Mouse (Mus musculus) layer of hippocampus, adult 9-10 months (tissue): Measurements from ENCODE around the gene Sit1.
A peak's percentile ranks its signal among the peaks of the same experiment; 100 is the strongest.
"Not testable (repeated sequence)": the region's sequence is repeated elsewhere in the genome, so short reads cannot be mapped to it uniquely, and the experiment has no call there.

Experiments used
- DNase-seq: peaks from one replicate; pipeline ENCODE4 v3.0.0; 2022; ENCODE audit warnings: low spot score

Gene Sit1

DNA sequence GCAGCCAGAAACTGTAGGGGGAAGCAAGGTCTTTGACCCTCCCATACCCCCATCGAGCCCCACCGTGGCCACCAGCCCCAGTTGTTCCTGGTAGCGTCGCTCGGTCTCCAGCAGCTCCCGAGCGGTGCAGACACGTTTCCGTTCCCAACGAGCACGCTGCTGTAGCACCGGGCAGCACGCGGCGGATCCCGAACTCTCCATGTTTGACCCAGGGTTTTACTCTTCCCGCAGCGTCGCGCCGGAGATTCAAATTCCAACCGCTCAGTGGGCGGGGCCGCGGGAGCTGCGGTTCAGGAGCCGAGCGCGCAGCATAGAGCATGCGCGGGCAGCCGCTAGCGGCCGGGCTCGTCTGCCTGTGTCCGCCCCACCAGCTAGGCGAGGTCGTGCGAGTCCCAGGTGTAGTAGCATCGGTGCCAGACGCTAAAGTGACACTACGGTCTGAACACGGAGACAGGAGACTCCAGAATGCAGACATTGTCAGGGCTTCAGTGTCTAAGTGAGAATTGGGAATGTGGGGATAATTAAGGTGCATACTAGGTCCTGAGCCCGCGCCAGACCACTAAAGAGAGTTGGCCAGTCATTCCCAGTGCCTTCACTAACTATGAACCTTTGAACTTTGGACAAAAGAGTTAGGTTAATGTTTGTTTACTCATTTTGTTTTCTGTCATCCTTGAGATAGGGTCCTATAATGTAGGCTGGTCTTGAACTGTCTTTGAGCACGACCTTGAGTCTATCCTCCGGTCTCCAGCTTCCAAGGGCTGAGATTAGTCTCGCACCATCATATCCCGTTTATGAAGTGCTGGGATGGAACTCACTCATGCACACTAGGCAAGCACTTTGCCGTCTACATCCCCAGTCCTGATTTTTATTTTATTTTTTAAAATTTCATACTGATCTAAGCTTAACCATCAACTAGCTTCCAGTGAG lies 16.1 kb upstream of the Sit1 start, which contains the start of gene Arhgef39:
Gene Arhgef39 (minus strand): TSS at position 289 of the 927 bp plus-strand sequence.
- no peak for DNase-seq

DNA sequence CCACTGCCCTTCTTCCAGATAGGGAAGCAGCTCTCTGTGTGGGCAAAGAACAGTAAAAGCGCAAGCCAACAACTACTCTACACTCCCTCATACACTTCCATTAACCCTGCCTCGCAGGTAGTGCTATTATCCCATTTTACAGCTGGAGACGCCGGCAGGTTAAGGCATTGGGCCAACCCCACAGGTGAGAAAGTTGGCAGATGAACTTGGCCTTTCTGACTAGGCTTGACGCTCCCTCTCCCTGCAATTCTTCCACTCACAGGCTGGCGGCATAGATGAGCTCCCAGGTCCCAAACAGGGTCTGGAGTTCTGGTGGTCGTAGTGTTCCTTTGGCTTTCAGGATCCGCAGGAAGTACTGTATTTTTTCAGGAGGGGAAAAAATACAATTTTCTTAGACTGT lies 15.4 kb upstream of the Sit1 start:
- DNase-seq, result no peak

DNA sequence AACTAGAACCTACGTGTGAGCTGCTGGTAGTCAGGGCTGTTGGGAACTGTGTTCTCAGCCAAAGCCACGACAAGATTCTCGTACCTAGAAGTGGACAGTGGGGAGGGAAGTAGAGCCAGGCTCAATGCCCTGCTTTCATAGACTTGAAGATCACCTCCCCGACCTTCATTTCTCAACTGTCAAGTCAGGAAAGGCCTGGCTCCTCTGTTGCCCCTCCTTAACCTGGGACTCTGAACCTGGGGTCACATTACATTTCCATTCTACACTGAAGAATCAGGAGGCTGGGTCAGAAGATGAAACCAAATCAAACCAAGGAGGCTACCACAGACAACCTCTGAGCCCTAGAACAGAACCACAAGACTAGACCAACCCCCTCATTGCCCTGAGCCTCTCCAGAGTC lies 14.4 kb upstream of the Sit1 start:
- no peak for DNase-seq

DNA sequence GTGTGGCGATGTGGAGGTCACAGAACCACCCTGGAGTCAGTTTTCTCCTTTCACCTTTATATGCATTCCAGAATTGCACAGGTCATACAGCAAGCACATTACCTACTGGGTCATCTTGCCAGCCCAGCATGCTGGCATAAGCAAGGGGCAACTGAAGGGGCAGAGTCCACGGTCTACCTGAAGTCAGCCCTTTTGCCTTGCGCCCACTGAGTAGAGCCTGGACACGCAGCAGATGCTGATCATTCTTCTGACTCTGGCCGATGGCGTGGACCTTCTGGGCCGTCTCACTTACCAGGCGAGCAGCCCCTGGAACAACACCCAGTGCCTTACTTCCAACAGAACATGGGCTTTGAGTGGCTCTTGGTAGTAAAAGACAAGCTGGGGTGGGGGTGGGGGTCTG lies 13.9 kb upstream of the Sit1 start:
- no peak for DNase-seq

DNA sequence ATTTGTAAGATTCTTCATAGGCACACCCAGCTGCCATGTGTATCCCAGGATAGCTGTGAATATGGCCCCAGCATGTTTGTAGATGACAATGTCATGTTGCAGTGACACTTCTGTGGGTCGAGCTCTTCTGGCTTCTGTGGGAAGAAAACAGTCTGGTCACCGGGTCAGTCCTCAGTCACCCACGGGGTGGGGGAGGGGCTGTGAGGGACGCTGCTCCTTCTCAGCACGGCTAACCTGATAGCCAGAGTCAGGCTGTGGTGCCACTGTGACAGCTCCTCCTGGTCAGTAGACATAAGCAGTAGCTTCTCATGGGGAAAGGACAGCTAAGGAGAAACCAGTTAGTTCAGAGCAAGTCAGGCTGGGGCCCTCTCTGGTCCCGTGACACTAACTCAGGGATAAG lies 13.1 kb upstream of the Sit1 start:
- no peak for DNase-seq

DNA sequence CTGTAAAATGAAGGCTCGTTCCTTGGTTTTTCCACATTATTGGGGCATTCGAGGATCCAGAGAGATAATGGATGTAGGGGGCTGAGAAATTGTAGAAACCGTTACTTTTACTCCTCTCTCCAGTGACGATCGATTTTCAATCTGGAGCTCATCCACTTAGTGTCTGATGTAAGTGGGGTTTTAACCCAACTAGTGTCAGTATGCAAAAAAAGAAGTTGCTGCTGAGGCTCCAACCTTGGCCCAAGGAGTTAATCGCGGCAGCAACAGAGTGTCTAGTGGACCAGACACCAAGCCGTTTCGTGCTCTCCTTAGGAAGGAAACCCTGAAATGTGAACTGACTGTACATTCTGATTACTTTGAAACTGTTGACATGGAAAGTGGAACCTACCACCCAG lies 10.3 kb upstream of the Sit1 start:
- no peak for DNase-seq

DNA sequence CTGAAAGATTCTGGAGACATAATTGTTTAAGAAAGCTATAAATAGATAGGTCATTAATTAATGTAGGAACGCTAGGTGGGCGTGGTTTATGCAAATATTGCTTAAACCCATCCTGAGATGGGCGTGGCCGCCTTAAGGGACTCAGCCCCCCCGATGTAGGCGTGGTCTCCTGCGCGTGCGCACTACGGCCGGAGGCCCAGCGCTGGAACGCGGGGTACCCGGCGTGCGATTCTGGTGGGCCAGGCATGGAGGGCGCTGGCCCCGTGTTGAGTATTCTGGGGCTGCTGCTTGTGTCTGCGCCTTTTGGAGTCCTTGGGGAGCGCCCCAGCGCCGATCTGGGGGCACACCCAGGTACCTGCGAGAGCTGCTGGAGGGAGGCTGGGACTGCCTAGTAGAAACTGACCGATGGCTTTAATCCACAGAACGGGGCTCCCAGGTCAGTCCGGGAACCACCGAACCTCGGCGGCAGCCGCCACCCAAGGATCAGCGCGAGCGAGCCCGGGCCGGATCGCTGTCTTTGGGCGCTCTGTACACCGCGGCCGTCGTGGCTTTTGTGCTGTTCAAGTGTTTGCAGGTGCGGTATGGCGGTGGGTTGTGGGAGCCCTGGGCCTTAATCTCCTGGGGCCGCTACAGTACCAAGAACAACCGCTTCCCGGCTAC lies 9.8 kb upstream of the Sit1 start:
- peak; percentile 92 for DNase-seq

DNA sequence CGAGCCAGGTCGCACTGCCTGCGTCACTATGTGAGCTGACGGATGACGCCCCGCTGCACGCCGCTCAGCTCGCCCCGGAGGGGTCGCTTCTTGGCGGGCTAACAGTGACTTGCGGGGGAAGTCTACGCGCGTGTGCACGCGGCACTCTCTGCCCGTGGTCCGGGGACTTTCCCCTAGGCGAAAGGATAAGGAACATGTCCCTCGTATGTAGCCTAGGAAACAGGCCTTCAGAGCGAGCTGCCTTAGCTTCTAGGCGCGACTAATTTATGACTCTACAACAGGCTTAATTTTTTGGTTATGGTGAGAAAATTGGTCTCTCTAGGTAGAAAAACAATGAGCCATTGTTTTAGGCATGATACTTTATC lies 9.3 kb upstream of the Sit1 start, which contains the start of gene Ccdc107:
Gene Ccdc107 (plus strand): TSS at position 80 of the 365 bp plus-strand sequence.
- DNase-seq, result peak; percentile 87

DNA sequence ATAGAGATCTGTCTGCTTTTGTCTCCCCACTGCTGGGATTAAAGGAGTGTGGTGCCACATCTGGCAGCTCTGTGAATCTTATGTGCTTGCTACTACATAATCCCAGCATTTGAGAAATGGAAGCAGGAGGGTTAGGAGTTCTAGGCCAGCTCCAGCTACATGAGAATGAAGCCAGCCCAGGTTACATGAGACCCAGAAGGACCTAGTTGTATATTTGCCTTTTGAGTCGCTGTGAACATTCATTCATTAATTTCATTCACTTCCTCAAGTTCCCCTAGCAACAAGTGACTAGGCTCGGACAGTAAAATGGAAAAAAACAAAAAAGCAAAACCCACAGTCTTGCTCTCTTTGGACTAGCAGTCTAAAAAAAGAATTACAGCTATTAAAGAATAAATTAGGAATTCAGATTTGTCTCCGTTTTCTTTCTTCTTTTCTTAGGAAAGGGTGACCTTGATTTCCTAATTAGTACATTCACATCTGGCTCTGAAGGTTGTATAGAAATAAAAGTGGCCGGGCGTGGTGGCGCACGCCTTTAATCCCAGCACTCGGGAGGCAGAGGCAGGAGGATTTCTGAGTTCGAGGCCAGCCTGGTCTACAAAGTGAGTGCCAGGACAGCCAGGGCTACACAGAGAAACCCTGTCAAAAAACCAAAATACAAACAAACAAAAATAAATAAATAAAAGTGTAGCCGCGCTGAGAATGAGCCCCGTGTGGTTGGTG lies 8.7 kb upstream of the Sit1 start:
- no peak for DNase-seq

DNA sequence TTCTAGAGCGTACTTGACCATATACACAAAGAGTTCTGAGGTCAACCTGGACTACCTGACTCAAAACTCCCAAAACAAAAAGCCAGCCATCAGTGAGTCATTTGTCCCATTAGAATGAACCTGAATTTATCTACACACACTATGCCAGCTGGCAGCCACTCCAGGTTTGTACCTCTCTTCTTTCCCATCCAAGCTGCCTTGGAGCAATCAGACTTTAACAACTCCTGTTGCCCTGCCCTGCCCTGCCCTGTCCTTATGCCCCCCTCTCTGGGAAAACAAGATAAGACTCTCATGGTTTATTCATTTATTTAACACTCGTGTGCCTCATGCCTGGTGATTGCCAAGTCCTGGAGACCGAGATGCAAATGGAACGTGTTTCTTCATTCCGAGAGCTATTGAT lies 7.3 kb upstream of the Sit1 start:
- DNase-seq, result no peak

DNA sequence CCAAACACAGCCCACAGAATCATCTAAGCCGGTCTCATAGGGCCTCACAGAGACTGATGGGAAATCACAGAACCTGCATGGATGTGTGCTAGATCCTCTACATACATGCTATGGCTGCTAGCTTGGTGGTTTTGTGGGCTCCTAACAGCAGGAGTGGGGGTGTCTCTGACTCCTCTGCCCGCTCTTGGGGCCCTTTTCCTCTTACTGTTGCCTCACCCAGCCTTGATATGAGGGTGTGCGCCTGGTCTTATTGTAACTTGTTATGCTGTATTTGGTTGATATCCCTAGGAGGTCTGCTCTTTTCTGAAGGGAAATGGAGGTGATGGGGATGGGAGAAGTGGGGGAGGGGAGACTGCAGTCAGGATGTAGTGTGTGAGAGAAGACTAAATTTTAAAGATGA lies 6.1 kb upstream of the Sit1 start:
- DNase-seq, result no peak

DNA sequence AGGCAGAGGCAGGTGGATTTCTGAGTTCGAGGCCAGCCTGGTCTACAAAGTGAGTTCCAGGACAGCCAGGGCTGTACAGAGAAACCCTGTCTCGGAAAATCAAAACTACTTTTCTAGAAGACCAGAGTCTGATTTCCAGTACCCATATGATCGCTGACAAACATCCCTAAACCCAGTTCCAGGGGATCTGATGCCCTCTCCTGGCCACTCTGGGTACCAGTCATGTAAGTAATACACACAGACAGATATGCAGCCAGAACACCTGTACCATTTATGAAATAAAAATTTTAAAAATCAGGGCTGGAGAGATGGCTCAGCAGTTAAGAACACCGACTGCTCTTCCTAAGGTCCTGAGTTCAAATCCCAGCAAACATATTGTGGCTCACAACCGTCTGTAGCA lies 2.1 kb upstream of the Sit1 start:
- not testable (repeated sequence) for DNase-seq

DNA sequence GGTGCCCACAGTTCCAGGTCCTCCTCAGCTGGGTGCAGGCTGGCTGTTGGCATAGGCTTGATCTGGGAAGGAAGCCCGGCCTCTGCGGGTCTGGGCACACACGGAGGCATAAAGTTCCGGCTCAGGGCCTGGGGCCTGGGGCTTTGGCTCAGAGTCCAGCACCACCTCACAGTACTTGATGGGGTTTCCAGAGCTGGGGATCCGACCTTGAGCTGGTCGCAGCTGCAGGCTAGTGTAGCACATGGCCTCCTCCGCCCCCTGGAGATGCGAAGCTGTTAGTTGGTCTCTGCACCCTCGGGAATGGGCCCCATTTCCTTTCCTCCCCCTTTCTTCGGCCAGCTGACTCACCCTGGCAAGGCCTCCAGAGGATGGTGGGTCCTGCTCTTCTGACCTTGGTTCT lies 943 bp downstream of the Sit1 start:
- DNase-seq, result no peak

DNA sequence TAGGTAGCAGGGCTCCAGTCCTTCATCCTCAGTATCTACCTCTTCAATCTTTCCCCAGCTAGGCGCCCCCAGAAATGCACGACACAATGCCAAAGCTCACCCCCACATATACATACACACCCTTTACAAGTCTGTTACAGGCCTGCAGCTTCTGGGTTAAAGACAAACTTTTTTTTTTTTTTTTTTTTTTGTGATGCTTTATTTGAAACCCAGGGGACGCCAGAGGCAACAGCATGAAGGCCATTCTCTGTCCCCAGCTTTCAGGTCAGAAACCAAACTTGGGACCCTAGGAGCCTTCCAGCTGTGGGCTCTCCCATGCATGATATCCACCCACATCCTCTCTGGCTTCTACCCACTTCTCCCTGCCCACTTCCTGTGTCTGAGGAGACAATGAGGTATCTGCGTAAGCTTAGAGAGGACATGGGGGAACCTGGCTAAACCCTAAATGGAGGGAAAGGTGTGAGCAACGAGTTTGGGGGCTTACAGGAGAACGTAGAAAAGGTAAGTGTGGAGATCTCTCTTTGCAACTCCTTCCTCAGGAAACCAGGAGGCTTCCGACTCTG lies 1.6 kb downstream of the Sit1 start:
- DNase-seq, result no peak

DNA sequence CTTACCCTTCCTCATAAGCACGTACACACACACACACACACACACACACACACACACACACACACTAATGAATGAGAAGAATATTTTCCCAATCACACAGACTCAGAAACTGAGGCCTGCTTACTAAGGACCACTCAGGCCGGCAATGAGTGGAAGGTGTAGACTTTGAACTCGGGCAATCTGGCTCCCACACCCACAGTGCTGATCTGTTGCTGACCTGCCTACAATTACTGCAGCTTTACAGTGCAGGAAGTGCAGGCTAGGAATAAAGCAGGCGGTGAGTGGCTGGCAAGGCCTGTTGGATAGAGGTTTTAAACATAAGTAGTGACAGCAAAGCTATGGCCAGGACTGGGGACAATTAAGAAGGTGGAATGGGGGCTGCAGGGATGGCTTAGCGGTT lies 2.5 kb downstream of the Sit1 start:
- no peak for DNase-seq

DNA sequence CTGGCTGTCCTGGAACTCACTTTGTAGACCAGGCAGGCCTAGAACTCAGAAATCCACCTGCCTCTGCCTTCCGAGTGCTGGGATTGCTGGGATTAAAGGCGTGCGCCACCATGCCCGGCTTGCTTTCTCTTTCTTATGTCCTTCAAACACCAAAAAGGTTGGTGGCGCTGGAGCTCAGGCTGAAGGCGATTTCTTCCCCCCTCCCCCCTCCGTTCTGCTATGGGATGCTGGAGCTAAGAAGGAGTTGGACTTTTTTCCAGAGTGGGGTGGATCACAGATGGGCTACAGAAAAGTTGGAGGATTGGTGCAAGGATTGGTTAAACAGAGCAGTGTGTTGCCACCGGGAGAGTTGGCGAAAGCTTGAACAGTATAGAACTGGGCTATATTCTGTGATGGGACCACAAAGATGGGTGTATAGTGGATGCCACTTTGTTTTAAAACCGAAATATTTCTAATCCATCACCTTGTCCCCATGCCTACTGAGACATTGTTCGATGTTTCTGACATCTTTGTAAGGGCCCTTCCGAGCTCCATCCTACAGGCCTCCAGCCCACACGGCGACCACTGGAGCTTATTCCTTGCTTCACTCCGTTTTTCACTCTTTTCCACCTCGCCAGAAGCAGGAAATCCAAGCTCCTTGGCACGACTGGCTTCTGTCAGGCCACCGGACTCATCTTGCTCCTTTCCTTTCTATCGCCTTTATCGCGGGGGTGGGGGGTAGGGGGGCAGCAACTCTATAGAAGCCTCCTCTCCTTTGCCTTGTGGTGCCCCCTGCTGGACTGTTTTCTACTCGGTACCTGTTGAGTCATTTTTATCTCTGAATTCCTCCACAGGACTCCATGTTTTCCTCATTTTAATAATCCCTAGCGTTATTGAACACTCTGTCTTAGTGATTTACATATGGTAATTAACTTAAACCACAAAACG lies 4.4 kb downstream of the Sit1 start:
- DNase-seq, result no peak

DNA sequence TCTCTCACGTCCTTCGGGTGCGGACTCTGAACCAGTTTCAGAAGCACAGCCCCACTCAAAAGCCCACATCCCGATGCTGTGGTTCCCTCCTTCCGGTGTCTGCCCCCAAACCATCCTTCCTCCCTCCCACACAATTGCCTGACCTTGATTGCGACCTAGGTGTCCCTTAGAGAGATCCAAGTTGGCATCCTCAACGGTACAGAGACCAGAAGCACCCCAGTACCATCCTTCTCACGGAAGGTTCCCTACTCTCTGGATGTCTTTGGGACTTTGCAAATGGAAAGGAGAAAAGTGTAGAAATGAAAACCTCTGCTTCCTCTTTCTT lies 5.0 kb downstream of the Sit1 start:
- DNase-seq, result no peak

DNA sequence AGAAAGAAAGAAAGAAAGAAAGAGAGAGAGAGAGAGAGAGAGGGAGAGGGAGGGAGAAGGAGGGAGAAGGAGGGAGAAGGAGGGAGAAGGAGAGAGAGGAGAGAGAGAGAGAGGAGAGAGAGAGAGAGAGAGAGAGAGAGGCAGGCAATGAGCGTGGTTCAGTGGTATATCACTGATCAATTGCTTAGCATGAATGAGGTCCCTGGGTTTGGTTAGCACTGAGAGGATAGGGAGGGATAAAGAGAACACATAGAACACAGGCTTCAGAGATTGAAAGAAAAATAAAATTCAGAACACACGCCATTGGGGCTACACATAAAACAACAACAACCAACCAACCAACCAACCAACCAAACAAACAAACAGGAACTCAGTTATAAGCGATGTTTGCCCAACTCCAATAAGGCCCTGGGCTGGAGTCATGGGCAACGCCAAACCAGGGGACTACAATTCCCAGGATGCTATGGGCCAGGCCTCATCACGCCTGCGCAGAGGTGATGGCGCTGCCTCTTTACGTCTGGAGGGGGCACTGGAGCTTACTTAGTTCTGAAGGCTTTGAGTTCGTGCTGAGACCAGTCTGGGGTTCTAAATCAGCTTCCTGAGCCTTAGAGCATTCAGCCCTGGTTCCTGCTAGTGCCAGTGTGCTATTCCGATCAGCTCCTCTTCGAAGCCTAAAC lies 5.5 kb downstream of the Sit1 start:
- peak; percentile 81 for DNase-seq

DNA sequence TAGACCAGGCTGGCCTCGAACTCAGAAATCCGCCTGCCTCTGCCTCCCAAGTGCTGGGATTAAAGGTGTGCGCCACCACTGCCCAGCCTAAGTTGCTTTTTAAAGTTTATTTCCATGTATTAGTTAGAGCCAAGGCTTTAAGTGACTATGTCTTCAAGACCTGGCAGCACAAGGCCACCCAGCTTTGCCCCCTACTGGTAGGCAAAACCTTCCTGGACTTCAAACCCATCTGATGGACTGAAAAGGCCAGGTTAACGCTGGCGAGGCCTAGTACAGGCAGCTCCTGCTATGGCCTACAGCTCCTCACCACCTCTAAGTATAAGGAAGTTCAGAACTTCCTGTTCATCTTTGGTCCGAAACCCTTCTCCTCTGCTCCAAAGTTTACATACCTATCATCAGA lies 6.9 kb downstream of the Sit1 start:
- DNase-seq, result no peak

DNA sequence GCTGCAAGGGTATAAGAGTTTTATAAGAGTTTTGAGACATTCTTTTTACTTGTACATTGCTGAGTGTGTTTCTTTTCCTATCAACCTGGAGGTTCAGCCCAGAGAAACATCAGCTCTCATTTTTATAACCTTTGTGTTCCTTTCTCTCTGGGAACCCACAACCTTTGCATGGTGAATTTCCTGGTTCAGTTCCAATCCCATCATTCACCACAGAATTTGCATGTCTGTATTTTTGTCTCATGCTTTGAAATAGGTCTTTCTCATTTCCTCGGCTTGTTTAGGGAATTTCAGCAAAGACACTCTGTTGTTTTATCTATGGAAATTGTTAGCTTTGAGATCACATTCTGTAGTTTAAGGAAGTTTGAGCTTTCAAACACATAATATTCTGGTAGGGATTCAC lies 9.9 kb downstream of the Sit1 start:
- DNase-seq, result no peak

DNA sequence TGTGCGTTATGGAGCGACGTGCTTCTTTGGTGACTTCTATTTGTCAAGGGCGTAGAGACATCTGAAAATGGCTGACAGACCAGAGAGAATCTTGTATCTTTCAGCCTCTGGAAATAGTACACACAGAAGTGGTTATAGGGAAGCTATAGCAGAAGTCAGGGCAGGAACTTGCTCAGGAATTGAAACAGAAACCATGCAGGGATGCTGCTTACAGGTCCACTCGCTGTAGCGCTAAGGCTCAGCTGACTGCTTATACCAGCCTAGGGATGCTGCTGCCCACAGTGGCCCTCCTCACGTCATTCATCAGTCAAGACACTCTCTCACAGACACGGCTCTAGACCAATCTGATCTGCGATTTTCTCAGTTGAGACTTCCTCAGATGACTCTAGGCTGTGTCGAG lies 13.2 kb downstream of the Sit1 start:
- DNase-seq, result no peak
